Mouse (Mus musculus) E14TG2a.4 (cell line): Measurements from ENCODE around the gene Hoxb3.
A peak's percentile ranks its signal among the peaks of the same experiment; 100 is the strongest.

ENCODE experiments used
- H3K27me3 ChIP-seq: 2 replicates; pipeline ENCODE4 v1.6.1; 2014; ENCODE audit warnings: low read length, control low read depth; ENCODE audit not compliant: insufficient read depth
- H3K36me3 ChIP-seq: 2 replicates; pipeline ENCODE4 v1.6.1; 2014; ENCODE audit warnings: low read length, control low read depth; ENCODE audit not compliant: insufficient read depth
- H3K4me1 ChIP-seq: replicated peaks from 2 replicates; pipeline ENCODE4 v1.6.1; 2014; ENCODE audit warnings: low read depth, low read length, control low read depth
- H3K4me3 ChIP-seq: replicated peaks from 2 replicates; pipeline ENCODE4 v1.5.1; 2014; ENCODE audit warnings: mild to moderate bottlenecking, low read length
- H3K9me3 ChIP-seq: 2 replicates; pipeline ENCODE4 v1.6.1; 2014; ENCODE audit warnings: low read length, control low read depth
- CTCF ChIP-seq: conservative IDR thresholded peaks from 2 replicates; pipeline ENCODE4 v1.5.1; 2014; ENCODE audit warnings: low read length
- NANOG ChIP-seq: IDR thresholded peaks from 2 replicates; pipeline ENCODE4 v1.6.1; 2014; ENCODE audit warnings: borderline replicate concordance, low read length, mixed read lengths
- POU5F1 ChIP-seq: IDR thresholded peaks from 2 replicates; pipeline ENCODE4 v1.6.1; 2014; ENCODE audit warnings: low read length, borderline replicate concordance

Gene Hoxb3

DNA sequence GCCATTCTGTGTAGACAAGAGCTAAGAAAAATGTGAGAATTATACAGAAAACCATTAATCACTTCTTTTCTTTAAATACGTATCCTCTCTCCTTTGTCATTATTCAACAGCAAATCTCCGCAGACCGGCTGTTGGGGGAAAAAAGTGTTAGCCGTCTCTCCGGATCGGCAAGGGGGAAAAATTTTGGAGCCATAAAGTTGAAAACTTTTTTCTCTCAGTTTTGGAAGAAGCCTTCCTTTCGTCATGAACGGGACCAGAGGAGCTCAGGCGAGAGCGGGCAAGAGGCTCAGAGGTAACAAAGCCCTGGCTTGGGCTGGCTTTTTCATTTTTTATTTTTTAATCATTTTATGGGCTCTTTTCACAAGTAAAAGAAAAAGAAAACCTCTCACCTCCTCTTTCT, at the start of gene Hoxb3:
TSS of gene Hoxb3 (plus strand) at position 173 of the 400 bp plus-strand sequence.
- Histone ChIP-seq H3K27me3 (peaks cover 98% of the 10 kb centered on the region), H3K9me3 (no peaks in the 10 kb centered on the region; the same call in 1 of the 2 replicates), H3K4me1 (peaks cover 38% of the 10 kb centered on the region), H3K36me3 (no peaks in the 10 kb centered on the region), H3K4me3 (no peak within 1 kb of the TSS)
- TF ChIP-seq POU5F1 (no peak), CTCF (no peak), NANOG (no peak)

DNA sequence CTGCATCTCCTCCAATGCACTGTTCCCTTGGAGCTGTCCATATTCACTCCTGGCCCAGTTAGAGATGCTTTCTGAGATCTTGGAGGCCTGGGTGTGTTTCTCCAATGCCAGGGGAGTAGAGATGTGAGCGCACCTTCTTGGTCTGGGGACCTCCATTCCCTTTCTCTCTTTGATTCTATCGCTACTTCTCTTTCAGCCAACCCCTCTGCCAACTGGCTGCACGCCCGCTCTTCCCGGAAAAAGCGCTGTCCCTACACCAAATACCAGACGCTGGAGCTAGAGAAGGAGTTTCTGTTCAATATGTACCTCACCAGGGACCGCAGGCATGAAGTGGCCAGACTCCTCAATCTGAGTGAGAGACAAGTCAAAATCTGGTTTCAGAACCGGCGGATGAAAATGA, 48.7 kb upstream of the Hoxb3 start:
- TF ChIP-seq NANOG (no peak), CTCF (no peak), POU5F1 (no peak)
- Histone ChIP-seq H3K4me1 (peaks cover 42% of the 10 kb centered on the region), H3K4me3 (no peak overlapping the region), H3K9me3 (no peaks in the 10 kb centered on the region), H3K27me3 (peaks cover 98% of the 10 kb centered on the region), H3K36me3 (no peaks in the 10 kb centered on the region)

DNA sequence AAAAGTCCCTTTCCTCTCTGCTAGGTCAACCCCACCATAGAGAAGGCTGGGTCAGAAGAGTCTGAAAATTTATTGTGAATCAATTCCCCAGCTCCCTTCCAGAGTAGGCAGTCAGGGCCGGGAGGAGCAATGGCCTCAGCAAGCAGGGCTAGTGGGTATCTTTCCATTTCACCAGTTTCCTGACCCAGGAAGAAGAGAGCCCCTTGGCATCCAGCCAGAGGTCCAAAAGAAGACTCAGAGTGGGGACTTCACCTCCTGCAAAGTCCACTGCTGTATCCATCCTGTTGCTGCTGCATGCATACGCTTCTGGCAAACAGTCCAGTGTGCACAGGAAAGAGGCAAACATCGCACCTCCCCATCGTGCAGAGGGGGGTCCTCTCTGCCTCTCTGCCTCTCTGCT, 47.2 kb upstream of the Hoxb3 start:
- TF ChIP-seq NANOG (no peak), CTCF (no peak), POU5F1 (no peak)
- peaks cover 35% of the 10 kb centered on the region for H3K4me1 ChIP-seq
- H3K27me3 ChIP-seq: peaks cover 98% of the 10 kb centered on the region
- H3K36me3 ChIP-seq: no peaks in the 10 kb centered on the region
- H3K4me3 ChIP-seq: no peak overlapping the region
- H3K9me3 ChIP-seq: no peaks in the 10 kb centered on the region

DNA sequence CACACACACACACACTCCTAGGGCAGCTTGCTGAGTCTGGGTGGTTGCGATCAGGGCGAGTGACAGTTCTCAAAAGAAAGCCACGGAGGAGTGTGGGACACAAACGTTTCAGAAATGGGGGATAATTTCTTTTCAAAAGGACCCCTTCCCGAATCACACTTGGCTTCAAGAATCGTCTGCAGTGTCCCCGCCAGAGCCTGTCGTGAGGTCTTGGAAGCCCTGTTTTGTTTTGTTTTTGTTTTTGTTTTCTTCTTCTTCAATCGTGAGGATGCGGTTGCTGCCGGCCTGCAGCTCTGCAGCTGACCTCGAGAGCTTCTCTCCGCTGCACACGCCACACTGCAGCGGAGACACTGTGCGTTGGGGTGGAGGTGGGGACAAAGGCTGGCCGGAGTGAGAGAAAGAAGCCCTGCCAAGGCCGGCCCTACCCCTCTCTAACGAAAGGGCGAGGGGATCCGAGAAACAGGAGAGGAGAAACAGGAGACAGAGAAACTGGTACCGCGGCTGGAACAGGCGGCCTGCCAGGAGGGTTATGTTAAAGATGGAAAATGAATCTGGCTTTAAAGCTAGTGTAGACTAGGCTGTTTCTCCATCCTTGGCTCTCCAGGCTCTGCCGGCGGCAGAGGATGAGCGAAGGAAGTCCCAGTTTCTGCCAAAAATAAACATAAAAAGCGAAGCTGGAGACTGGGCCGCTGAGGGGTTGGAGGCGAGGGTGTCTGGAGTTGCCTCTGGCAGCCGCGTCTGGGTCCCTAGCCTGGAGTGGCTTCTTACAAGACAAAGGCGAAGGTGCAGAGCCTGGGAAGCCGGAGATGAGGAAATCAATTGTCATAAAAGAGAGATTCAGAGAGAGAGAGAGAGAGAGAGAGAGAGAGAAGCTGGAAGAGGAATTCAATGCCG, 45.7 kb upstream of the Hoxb3 start:
- Histone ChIP-seq H3K4me3 (no peak overlapping the region; the same call in 1 of the 2 replicates), H3K4me1 (peaks cover 34% of the 10 kb centered on the region), H3K27me3 (peaks cover 97% of the 10 kb centered on the region), H3K9me3 (no peaks in the 10 kb centered on the region), H3K36me3 (no peaks in the 10 kb centered on the region)
- TF ChIP-seq POU5F1 (no peak), CTCF (no peak), NANOG (no peak)

DNA sequence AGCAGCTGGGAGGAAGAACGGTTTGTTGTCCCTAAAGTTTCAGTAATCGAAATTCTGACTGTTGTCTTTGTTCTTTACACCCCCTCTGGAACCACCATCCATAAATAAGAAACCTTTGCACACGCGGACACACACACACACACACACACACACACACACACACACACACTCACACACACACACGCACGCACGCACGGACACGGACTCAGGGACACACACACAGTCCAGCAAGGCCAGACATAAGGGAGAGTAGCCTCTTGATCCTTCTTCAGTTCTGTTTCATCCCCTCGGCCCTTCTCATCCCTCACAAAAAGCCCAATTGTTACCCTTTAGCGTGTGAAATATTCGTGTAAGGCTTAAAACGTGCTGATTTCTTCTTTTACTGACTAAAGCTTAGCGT, 44.8 kb upstream of the Hoxb3 start:
- Histone ChIP-seq H3K4me1 (peaks cover 35% of the 10 kb centered on the region), H3K27me3 (peaks cover 97% of the 10 kb centered on the region), H3K4me3 (no peak overlapping the region), H3K36me3 (no peaks in the 10 kb centered on the region), H3K9me3 (no peaks in the 10 kb centered on the region)
- TF ChIP-seq POU5F1: no peak

DNA sequence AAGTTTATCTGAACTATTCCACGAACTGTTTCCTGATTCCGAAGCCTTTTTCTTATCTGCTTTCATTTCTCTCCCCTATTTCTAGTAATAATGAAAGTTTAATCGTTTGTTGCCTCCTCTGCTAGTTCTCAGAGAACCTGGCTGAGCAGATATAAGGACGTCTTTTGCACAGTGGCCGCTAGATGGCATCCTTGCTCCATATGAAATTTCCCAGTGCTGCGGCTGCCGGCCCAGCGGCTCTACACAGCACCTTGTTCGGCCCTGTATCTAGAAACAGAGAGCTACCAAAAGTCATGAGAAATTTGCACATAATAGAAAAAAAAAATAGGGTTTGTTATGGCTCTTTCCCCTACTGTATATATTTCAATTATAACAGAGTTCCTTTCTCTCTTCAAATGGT, 44.4 kb upstream of the Hoxb3 start:
- Histone ChIP-seq H3K4me3 (no peak overlapping the region), H3K9me3 (no peaks in the 10 kb centered on the region), H3K36me3 (no peaks in the 10 kb centered on the region), H3K27me3 (peaks cover 97% of the 10 kb centered on the region), H3K4me1 (peaks cover 40% of the 10 kb centered on the region)
- TF ChIP-seq CTCF: peak; percentile 43; the same call in 1 of the 2 replicates
- no peak for TF ChIP-seq NANOG

DNA sequence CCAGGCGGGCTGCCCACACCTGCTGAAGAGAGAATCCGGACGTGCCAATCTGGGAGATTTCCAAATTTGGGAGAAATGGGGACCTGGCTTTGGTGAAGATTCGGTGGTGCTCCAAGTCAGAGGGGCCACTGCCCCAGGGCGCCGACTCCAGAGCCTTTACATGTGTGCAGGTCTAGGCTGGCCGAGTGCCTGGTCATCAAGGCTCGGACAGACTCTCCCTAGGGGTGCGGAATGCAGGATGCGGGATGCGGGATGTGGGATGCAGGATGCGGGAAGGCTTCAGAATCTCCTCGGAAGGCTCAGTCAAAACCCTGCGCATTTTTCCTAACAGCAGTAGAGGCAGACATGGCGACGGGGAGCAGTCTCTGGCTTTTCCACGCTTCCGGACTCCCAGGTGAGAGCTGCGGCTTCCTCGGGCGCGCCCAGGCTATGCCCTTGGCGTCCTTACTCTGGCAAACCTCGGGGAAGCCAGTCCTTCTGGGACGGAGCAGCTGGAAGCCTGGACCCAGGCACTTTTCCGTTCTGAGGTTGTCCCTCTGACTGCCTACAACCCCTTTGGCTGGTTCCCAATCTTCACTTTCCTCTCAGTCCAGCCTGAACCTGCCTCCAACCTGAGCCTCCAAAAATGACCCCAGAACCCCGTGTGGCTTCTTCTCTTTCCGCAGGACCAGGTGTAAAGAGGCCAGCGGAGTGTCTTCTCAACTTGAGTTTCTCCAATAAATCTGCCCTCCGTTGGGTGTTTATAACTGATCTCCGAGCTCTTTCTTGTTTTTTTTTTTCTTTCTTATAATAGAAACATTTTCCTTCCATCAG, 43.5 kb upstream of the Hoxb3 start:
- peak overlapping the region; percentile 17; the same call in 1 of the 2 replicates for H3K4me3 ChIP-seq
- H3K27me3 ChIP-seq: peaks cover 96% of the 10 kb centered on the region
- no peak; the same call in 1 of the 2 replicates for TF ChIP-seq CTCF
- TF ChIP-seq NANOG: no peak
- no peak for TF ChIP-seq POU5F1
- no peaks in the 10 kb centered on the region for H3K36me3 ChIP-seq
- H3K4me1 ChIP-seq: peaks cover 45% of the 10 kb centered on the region
- no peaks in the 10 kb centered on the region for H3K9me3 ChIP-seq

DNA sequence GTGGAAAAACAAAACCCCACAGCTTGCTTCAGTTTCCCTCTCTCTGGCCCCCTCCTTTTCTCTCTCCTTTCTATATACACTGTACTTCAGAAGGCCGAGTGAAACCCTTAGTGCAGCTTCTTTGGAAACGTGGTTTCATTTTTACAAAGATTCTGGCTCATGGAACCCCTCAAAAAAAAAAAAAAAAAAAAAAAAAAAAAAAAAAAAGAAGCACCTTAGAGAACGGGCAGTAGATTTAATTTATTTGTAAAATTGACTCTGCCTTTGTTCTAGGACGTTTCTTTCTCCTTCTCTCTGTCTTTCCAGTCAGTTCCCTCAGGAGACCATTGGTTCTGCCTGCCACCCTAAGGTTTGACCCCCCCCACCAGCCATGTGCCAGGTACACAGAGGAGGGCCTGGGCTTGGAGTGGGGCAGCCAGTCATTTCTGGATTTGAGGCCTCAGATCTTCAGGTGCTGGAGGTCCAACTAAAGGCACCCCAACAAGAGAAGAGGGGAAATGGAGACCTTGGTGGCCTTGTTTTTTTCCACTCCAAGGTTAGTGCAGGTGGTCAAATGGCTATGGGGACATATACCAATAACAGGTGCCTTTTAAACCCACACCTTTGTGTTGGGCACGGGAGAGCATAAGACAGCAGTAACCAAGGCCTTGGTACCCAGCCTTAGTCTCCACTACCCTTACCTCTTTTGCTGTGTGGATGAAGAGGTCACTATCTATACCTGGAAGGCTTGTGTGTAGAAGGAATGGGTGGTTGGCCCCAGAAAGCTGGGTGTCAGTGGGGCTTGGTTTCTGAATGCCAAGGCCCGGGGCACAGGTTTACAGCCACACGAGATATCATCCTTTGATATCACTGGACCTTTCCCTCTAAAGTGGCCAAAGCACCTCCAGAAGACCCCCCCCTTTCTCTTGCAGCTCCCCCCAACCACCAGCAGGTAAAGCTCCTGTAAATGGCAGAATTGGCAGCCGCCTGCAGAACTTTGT, 42.4 kb upstream of the Hoxb3 start:
- TF ChIP-seq NANOG: no peak
- no peak for TF ChIP-seq CTCF
- no peak for TF ChIP-seq POU5F1

More for the DNA sequence above, 42.4 kb upstream of the Hoxb3 start:
- Histone ChIP-seq H3K27me3 (peaks cover 95% of the 10 kb centered on the region), H3K4me3 (no peak overlapping the region), H3K9me3 (no peaks in the 10 kb centered on the region), H3K4me1 (peaks cover 50% of the 10 kb centered on the region), H3K36me3 (no peaks in the 10 kb centered on the region)
